Mouse (Mus musculus): Measurements from ENCODE around the gene Dxo.

DNA sequence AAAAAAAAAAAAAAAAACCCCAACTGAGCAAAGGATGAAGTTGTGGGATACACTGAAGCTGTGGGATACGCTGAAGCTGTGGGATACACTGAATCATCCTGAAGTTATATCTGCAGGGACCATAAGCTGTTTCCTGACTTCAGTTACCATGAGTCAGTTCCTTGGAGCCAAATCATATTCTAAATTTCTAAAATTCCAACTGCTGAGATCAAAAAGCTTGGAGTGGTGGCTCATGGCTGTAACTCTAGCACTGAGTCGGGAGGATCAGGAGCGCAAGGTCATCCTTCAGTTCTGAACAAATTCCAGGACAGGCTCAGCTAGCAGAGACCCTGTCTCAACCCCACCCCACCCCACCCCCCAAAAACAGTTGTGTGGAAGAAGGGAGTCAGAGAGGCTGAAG is 48.8 kb downstream of the Dxo start:
- TF ChIP-seq CTCF (conservative IDR thresholded peaks at IDR 0.05; ENCODE audit: low read length): no peak
- no peak for TF ChIP-seq NANOG (IDR thresholded peaks at IDR 0.05; ENCODE audit: borderline replicate concordance, low read length)

All from E14TG2a.4 (cell line).